Mouse (Mus musculus): Measurements from ENCODE around the gene Fam98c. TPM values are rescaled to one million over a fixed set of nuclear protein-coding genes. Genes with fewer than 3 reads are reported as not detected.
A peak's percentile ranks its signal among the peaks of the same experiment; 100 is the strongest.

Gene Fam98c
- polyA plus RNA-seq, 1 experiment from 2014 or later: 21.8 TPM

DNA sequence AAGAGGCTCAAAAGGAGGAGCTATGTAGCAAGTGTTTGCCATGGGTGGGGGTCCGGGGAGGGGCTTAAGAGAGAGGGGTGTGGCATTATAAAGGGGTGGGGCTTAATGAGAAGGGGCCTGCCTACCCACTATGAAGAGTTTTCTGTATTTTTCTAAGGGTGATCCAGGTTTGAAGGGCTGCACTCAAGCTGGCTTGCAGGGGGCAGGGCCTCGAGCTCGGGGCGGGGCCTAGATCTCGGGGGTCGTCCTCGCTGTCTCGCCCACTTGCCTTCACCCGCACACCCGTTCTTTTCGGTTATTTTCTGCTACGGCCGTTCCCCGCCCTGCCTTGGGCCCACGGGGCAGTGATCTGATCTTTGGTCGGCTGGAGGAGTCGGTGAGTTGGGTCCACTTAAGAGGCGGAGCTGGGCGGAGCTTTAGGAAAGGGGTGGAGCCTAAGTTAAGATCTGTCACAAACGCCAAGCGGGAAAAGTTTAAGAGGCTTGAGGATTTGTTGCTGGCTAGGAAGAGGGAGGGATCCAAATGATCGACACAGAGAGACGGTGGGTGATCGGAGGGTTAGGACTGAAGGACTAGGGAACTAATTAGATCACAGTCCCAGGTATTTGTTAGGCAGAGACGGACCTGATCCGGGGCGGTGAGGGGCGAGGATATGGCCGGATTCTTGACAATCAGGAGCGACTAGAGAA lies 14.2 kb upstream of the Fam98c start, which contains the start of the genes Ggn and Spred3:
Gene Ggn, plus strand, starts transcription at position 145 of the 689 bp plus-strand sequence.
Gene Spred3, minus strand, starts transcription at position 346 of the 689 bp plus-strand sequence.
- 2% methylated on average over 30 of the region's 30 CpGs for WGBS
- H3K9ac ChIP-seq: peak within 1 kb of the TSS; percentile 59
- peak within 1 kb of the TSS; percentile 66 for H3K4me2 ChIP-seq
- H3K36me3 ChIP-seq (replicated peaks): peaks cover 13% of the 10 kb centered on the region
- H3K27ac ChIP-seq: peak within 1 kb of the TSS; percentile 89
- no peaks in the 10 kb centered on the region for H3K9me3 ChIP-seq
- peak within 1 kb of the TSS; percentile 60 for H3K4me3 ChIP-seq
- peaks cover 39% of the 10 kb centered on the region for H3K4me1 ChIP-seq
- H3K27me3 ChIP-seq (replicated peaks): peaks cover 46% of the 10 kb centered on the region
- peak; percentile 63 for ATAC-seq (replicated peaks)

DNA sequence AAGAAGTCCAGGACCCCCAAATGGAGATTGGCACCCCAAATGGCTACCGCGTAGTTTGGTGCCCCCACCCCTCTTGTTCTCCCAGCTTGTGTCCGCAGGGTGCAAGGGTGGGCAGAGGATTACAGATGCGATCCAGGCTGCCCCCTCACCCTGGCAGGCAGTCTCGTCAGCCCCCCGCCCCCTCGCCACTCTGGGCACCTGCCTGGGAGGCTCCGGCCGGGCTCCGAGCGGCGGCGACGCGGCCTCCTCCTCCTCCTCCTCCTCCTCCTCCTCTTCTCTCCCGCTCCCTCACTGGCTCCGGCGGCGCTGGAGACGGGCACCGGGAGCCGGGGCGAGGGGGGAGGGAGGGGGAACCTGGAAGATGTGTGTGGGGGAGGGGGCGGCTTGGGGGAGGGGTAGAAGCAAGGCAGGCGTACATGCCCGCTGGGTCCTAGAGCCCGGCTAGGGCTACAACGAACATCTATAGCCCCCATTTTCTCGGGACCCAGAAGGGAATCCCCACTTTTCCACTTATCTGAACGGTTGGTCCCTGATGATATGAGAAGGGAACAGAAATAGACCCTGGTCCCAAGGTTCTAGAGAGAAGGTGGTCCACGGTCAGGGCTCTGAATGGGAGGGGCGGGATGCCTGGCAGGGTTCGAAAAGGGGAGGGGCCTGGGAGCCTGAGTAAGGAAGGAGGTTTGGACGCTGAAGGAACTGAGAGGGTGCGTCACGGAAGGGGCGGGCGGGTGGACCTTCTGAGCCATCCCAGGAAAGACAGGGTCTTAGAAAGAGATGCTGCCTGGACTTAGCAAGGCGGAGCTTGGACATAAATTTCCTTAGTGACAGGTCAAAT lies 13.4 kb upstream of the Fam98c start:
- H3K27me3 ChIP-seq (replicated peaks): peaks cover 40% of the 10 kb centered on the region
- peaks cover 39% of the 10 kb centered on the region for H3K4me1 ChIP-seq
- H3K9ac ChIP-seq: peak overlapping the region; percentile 59
- peaks cover 6% of the 10 kb centered on the region; the same call in 1 of the 2 replicates for H3K36me3 ChIP-seq (replicated peaks)
- WGBS: under 1% methylated on average over 35 of the region's 39 CpGs
- peak; percentile 83 for ATAC-seq (replicated peaks)
- peak overlapping the region; percentile 66 for H3K4me2 ChIP-seq
- no peaks in the 10 kb centered on the region for H3K9me3 ChIP-seq
- peak overlapping the region; percentile 89 for H3K27ac ChIP-seq
- H3K4me3 ChIP-seq: peak overlapping the region; percentile 60

DNA sequence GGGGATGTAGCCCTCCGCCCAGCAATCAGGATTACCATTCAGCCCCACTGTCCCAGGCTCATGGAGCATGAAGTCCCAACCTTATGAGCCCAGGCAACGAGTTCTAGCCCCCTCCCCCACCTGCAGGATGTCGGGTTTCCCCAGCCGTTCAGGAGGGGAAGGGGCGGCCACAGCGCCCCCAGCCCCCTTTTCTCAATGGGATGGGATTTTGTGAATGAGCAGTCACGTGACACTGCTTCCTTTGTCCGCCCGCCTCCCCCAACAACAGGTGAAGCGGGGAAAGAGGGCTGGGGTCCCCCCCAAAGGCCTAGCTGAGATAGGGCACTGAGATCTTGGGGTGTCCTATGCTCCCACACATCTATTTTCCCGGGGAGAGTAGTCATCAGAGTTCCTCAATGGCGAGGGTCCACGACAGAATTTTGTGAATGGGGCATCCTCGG lies 12.8 kb upstream of the Fam98c start:
- Histone ChIP-seq H3K4me2 (peak overlapping the region; percentile 66), H3K27ac (peak overlapping the region; percentile 89), H3K4me1 (peaks cover 39% of the 10 kb centered on the region), H3K36me3 (replicated peaks) (peaks cover 4% of the 10 kb centered on the region; the same call in 1 of the 2 replicates), H3K27me3 (replicated peaks) (peaks cover 34% of the 10 kb centered on the region), H3K9ac (peak overlapping the region; percentile 59), H3K9me3 (no peaks in the 10 kb centered on the region), H3K4me3 (peak overlapping the region; percentile 60)
- peak; percentile 37 for ATAC-seq (replicated peaks)
- WGBS: under 1% methylated on average over 14 of the region's 14 CpGs

DNA sequence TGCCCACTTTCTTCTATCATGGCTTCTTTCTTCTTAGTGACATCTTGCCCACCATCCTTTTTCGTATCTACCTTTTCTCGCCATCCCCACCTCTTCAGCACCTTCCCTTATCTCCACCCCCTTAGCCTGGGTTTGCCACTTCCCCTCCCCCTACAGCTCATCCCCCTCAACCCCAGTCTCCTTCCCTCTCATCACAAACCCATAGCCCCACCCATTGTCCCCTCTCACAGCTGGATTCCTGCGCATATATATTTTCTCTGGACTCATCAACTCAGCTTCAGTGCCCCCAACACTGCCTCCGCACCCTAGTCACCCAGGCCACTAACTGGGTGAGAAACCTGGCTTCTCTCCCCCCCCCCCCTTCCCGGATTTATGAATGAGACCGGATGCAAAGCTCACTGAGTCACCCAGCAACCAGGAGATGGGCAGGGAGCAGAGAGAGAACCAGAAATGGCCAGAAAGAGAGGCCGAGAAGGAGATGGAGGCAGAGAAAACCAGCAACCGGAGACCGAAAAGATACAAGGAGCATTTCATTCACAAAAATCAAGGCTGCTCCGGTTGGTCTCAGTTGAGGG lies 12.2 kb upstream of the Fam98c start:
- no peak for ATAC-seq (replicated peaks)
- Histone ChIP-seq H3K4me2 (peak overlapping the region; percentile 66), H3K4me3 (peak overlapping the region; percentile 60), H3K9ac (peak overlapping the region; percentile 59), H3K4me1 (peaks cover 39% of the 10 kb centered on the region), H3K9me3 (no peaks in the 10 kb centered on the region), H3K36me3 (replicated peaks) (no peaks in the 10 kb centered on the region; the same call in 1 of the 2 replicates), H3K27me3 (replicated peaks) (peaks cover 28% of the 10 kb centered on the region), H3K27ac (peak overlapping the region; percentile 89)
- WGBS: 2% methylated on average over 10 of the region's 10 CpGs

DNA sequence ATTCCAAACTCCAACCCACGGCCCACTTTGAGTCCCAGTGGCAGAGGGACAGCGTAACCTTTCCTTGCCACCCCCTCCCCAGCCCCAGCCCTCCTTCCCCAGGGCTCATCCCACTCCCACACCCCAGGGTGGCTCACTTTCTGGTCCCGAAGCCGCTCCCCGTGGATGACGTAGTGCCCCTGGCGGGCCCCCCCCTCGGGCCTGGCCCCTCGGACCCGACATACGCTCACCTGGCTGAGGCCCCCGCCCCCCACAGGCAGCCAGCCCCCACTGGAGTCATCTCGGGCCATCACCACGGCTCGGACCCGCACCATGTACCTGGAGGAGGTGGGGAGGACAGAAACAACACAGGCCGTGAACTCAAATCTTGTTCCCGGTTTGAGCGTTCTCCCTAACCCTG lies 11.6 kb upstream of the Fam98c start:
- Histone ChIP-seq H3K4me2 (peak overlapping the region; percentile 66), H3K9ac (peak overlapping the region; percentile 59; the same call in 1 of the 2 replicates), H3K27ac (no peak overlapping the region), H3K9me3 (no peaks in the 10 kb centered on the region), H3K4me3 (peak overlapping the region; percentile 60), H3K27me3 (replicated peaks) (peaks cover 22% of the 10 kb centered on the region), H3K4me1 (peaks cover 39% of the 10 kb centered on the region), H3K36me3 (replicated peaks) (no peaks in the 10 kb centered on the region; the same call in 1 of the 2 replicates)
- no peak for ATAC-seq (replicated peaks)
- 10% methylated on average over 19 of the region's 19 CpGs for WGBS

DNA sequence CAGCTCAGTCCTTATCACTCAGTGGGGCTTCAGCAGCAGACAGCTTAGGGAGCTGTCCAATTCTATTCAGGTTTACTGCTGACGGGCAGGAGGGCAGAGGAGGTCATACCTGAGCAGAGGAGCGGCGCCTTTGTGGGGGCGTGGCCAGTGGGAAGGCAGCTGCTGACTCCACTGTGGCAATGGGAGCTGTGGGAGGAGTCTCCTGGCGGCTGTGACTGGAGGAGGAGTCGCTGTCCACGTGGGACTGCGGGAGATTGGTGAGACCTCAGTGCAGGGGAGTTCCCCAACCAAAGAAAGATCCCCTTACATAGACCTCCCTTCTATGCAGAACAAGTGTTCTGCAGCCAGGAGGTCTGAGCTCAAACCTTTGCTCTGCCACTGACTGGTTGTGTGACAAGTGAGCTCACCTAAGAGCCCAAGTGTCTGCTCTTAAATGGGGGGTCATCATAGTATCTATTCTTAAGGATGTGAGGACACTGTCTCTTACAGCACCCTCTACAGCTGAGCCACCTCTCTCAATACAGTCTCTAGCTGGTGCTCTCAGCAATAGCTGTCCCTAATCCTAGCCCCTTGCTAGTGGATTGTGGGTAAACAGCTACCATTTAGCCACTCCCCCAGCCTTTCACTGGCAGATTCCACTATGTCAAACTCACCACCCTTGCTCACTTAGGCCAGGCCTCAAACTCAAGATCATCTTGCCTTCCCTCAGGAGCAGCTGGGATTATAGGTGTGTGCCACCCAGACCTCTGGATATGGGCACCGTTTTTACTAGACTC lies 6.9 kb upstream of the Fam98c start:
- no peak overlapping the region for H3K4me2 ChIP-seq
- H3K9me3 ChIP-seq: no peaks in the 10 kb centered on the region
- peaks cover 6% of the 10 kb centered on the region for H3K4me1 ChIP-seq
- no peak overlapping the region for H3K27ac ChIP-seq
- ATAC-seq (replicated peaks): no peak
- no peak overlapping the region for H3K4me3 ChIP-seq
- H3K27me3 ChIP-seq (replicated peaks): 0 out of 2 replicates have a peak, but pooled peaks cover 9% of the 10 kb centered on the region
- H3K36me3 ChIP-seq (replicated peaks): no peaks in the 10 kb centered on the region; the same call in 1 of the 2 replicates
- 23% methylated on average over 9 of the region's 9 CpGs for WGBS
- no peak overlapping the region for H3K9ac ChIP-seq

DNA sequence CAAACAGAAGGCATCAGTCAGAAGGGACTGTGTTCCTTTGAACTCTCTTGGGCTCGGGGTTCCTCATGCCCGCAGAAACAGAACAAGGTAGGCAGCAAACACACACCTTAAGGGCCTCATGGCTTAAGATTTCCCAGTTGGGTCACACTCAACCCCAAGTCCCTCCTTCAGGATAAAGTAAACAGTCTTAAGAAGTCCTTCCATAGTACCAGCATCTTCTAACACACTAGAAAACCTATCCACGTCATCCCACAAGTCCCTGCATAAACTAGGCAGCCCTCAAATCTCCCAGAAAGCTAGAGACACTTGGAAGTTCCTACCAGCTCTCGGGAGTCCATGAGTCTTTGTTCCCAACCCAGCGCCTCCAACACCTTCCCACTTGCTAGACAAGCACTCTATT lies 6.3 kb upstream of the Fam98c start:
- Histone ChIP-seq H3K4me3 (no peak overlapping the region), H3K36me3 (replicated peaks) (no peaks in the 10 kb centered on the region; the same call in 1 of the 2 replicates), H3K9me3 (no peaks in the 10 kb centered on the region), H3K4me2 (no peak overlapping the region), H3K9ac (no peak overlapping the region), H3K27me3 (replicated peaks) (0 out of 2 replicates have a peak, but pooled peaks cover 9% of the 10 kb centered on the region), H3K4me1 (no peaks in the 10 kb centered on the region; the same call in 1 of the 2 replicates), H3K27ac (no peak overlapping the region)
- no peak for ATAC-seq (replicated peaks)
- 86% methylated on average over 5 of the region's 5 CpGs for WGBS

DNA sequence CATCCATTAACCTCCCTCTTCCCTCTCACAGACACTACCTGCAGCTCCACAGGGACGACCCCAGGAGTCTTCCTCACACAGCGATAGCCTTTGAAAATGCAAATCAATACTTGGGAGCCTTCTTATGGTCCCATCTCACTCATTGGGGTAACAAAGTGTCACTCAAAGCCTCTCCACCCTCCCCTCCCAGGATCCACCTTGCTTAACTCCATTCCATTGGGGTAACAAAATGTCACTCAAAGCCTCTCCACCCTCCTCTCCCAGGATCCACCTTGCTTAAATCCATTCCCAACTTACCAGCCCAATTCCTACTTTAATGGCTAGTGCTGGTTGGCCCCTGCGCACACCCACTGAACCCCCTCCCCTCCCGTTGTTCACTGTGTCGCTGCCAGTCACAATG lies 2.2 kb upstream of the Fam98c start:
- no peak for ATAC-seq (replicated peaks)

DNA sequence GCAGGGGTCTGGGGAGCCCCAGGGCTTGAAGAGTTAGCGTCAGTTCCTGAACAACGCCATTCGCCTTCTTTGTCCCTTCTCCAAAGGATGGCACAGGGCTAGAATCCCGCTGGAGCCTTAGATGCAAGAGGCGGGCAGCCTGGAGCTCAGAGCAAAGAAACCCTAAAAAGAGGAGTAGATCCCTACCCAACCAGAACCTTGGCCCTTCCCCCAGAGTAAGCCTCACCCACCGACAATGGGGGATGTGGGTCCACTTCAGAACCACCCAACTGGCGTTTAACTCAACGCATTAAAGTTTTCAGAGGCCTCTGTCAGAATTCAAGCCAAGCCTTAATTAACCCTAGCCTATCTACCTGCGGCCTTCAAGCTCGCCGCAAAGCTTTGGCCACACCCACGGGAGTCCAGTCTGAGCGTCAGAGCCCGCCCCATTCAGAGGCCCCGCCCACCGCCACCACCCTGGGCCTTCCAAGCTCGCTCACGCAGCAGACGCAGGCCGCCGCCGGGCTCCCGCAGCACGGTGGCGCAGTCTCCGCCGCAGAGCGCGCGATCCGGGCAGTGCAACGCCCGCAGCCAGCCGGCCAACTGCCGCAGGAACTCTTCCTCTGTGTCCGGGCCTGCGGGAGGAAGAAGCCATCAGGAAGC lies 717 bp downstream of the Fam98c start:
- H3K4me2 ChIP-seq: peak overlapping the region; percentile 80
- no peaks in the 10 kb centered on the region for H3K9me3 ChIP-seq
- H3K4me1 ChIP-seq: peaks cover 11% of the 10 kb centered on the region
- whole genome bisulfite sequencing: 6% methylated on average over 37 of the region's 37 CpGs
- peak overlapping the region; percentile 86 for H3K27ac ChIP-seq
- 0 out of 2 replicates have a peak, but pooled peaks cover 9% of the 10 kb centered on the region for H3K27me3 ChIP-seq (replicated peaks)
- H3K9ac ChIP-seq: peak overlapping the region; percentile 73
- no peaks in the 10 kb centered on the region for H3K36me3 ChIP-seq (replicated peaks)
- peak; percentile 93 for ATAC-seq (replicated peaks)
- peak overlapping the region; percentile 89 for H3K4me3 ChIP-seq

More for the DNA sequence above, 2.2 kb upstream of the Fam98c start:
- Histone ChIP-seq H3K36me3 (replicated peaks) (no peaks in the 10 kb centered on the region; the same call in 1 of the 2 replicates), H3K27ac (no peak overlapping the region), H3K27me3 (replicated peaks) (0 out of 2 replicates have a peak, but pooled peaks cover 9% of the 10 kb centered on the region), H3K4me2 (no peak overlapping the region), H3K4me1 (peaks cover 11% of the 10 kb centered on the region), H3K9ac (no peak overlapping the region), H3K4me3 (no peak overlapping the region), H3K9me3 (no peaks in the 10 kb centered on the region)
- under 1% methylated on average over 5 of the region's 5 CpGs for WGBS

DNA sequence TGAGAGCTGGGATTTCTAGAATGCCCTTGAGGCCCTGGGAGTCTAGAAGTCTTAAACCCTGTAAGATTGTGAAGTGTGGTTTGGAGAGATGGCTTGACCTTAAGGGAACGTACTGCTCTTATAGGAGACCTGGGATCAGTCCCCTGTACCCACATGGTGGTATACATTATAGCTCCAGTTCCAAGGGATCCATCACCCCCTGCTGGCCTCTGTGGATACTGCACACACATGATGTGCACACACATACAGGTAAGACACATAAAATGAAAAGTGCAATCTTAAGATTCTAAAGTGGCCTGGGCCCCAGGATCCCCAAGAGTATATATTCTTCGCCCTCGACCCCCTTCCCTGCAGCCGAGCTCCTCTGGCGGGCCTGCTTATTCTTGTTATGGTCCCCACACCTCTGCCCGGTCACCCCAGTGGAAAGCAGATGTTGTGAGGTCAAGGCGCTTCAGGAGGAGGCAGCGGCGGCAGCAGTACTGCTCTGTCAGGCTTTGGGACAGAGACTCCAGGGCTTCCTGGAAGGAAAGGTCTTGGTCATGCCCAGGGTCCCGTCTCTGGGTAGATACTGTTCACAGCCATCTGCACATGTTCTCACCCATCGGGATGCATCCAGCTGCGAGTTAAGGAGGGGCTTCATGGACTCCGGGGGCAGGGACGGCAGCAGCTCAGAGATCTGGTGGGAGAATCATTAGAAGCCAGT lies 1.9 kb downstream of the Fam98c start:
- H3K4me2 ChIP-seq: no peak overlapping the region
- no peaks in the 10 kb centered on the region for H3K9me3 ChIP-seq
- ATAC-seq (replicated peaks): no peak
- no peak overlapping the region for H3K9ac ChIP-seq
- no peak overlapping the region for H3K27ac ChIP-seq
- H3K4me3 ChIP-seq: no peak overlapping the region
- 0 out of 2 replicates have a peak, but pooled peaks cover 8% of the 10 kb centered on the region for H3K27me3 ChIP-seq (replicated peaks)
- peaks cover 11% of the 10 kb centered on the region for H3K4me1 ChIP-seq
- 96% methylated on average over 14 of the region's 14 CpGs for WGBS
- no peaks in the 10 kb centered on the region for H3K36me3 ChIP-seq (replicated peaks)
